Mouse (Mus musculus) lung, postnatal 4 days (tissue): Measurements from ENCODE around the gene Arg1.

Source experiments
- DNase-seq, 2 experiments: peaks; one replicate each; pipeline ENCODE4 v3.0.0; 2021

The Arg1 gene

GRCm38 (mm10) chr10:24926962-24927720 lies at the start of gene Arg1:
TSS of gene Arg1 (minus strand) at chr10:24927484.
- no peak for DNase-seq

- no peak for DNase-seq
These were observed 46.7 kb upstream of the Arg1 start for GRCm38 (mm10) chr10:24973845-24974514.

- DNase-seq, result no peak
These were observed 46.1 kb upstream of the Arg1 start for GRCm38 (mm10) chr10:24973385-24973784.

DNA sequence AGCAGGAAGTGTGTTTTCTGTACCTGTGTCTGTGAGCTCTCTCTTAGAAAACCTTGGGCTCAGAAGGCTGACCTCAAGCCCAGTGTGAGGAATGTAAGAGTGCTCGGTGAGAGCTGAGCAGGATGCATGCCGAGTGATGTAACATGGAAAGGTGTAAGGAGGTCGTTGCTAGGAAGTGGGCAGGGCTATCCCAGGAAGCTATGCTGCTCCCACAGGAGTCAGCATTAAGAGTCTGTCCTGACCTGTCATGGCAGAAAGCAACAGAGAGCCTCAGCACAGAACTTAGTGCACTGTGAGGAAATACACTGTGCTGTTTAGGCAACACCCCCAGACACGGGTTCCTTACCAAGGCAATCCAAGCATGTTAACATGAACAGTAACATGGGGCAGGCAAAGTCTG lies 45.6 kb upstream of the Arg1 start:
- peak in 1 of 2 experiments; percentile 33 for DNase-seq

DNA sequence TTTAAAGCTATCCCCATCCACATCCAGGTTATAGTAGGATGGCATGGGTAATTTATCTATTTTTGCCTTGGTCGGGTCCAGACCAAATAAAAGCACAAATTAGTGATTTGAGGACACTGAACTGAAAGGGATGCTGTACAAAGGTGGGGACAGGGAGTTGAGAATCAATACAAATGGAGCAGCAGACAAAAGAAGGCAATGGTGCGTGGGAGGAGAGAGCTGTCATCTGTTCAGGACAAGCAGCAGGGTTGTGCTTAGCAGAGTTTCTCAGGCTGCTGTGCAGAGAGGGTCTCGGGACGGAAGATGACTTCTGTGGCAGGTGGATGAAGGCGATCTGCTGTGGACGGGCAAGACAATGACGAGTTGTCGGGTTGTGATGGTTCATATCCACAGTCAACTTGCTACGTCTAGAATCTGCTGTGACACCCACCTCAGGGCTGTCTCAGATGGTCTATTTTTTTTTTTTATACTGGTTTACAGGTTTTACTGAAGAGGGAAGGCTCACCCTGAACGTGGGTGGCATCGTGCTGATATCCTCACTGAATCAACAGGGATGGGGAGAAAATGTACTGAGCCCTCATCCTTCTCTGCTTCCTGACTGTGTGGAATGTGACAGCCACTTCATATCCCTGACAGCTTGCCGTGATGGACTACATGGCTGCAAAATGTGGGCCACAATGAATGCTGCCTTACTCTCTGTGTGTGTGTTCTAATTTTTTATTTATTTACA lies 38.7 kb upstream of the Arg1 start:
- no peak for DNase-seq

DNA sequence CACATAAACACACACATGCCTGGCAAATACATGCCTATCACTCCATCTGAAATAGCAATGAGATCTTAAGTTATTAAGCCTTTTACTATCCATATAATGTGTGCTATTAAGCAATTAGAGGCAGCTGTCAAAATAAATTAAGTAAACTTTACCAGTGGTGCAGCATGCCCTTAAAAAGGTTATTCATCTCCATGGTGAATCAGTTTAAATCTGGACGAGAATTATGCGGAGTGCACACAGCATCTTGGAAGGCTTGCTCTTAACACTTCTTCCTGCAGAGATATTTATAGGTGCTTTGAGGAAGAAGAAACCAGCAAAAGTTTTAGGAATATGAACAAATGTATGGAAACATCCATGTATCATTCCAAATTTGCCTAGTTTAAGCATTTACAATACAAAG lies 34.6 kb upstream of the Arg1 start:
- no peak for DNase-seq

- no peak for DNase-seq
These were observed 33.8 kb upstream of the Arg1 start for GRCm38 (mm10) chr10:24961112-24961511.

GRCm38 (mm10) chr10:24959043-24959916 lies 32.0 kb upstream of the Arg1 start:
- DNase-seq, result peak; percentile 29 to 45

DNA sequence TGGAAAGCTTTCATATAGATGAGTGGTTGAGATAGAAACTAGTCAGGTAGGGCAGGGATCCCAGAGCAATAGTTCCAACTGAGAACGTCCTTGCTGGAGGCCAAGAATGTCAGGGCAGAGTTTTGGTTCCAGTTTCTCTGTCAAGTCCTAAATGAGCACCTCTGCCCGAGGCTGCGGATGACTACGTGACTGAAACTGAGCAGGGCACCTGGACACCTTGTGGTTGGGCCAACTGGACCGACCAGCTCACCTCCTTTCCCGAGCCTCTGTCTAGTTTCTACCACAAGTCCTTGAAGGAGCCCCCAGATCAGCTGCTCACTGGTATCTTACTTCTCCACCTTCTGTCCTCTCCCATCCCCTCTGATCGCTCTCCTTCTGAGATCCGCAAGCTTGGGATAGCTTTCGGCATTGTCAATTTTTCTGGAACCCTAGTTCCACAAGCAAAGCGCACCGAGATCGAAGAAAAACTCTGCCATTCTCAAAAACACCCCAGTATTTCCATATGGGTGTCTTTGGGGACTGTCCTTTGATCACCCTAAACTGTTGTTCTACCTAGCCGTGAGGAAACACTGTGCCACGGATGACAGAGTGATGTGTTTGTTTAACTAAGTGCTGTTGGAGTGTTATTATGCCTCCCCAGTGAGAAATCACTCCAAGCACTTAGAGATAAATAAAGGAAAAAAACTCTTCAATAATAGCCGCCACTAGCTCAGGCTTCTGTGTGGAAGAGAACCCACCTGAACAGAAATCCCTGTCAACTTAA lies 31.2 kb upstream of the Arg1 start:
- no peak for DNase-seq

DNA sequence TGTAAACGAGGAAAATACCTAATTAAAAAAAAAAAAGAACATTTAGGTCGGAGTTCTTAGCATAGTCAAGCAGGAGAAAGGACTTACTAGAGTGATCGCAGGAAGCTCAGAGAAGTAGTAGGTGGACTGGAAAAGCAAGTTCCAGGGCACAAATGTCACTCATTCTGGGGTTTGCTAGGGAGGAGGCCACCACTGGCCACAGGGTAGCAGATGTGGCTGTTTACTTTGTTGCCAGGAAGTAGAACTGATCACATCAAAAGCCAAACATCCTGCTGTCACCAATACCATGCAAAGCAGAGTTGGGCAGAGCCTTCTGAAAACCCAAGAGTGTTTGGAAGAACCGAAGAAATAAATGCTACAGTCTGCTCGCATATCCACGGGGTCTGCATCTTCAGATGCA lies 26.6 kb upstream of the Arg1 start:
- no peak for DNase-seq

DNA sequence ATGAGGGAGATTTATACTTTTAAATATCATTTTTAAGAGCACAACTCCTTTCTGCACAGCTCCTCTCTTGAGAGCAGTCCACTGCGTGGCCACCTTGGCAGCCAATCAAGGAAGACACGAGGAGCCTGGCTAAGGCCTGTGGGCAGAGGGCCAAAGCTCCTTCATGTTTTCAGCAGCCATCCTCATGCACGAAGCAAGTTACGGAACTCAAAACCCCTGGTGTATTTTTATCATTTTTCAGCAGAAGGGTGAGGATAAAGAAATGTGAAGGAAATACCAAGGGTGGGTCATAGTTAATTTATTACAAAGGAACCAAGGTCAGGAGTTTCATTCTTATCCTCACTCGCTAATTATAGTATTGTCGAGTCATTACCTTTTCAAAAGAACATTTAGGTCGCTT lies 25.3 kb upstream of the Arg1 start:
- DNase-seq, result peak; percentile 22 to 52

DNA sequence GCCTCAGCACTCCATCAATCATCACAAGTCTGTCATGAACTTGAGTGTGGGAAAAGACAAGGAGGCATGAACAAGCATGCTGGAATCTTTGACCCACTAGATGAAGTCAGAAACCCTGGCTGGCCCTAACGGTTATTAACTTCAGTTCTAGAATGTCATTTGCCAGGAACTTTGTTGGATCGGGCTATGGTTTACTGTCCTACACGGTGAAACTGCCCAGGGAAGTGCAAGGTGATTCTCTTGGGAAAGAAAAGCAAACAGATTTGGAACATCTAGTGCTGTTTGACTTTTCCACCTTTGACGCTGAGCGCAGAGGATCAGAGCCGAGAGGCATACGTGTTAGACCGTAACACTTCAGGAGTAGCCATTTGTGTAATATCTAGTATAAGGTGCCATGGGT lies 24.3 kb upstream of the Arg1 start:
- no peak for DNase-seq

GRCm38 (mm10) chr10:24950223-24950622 lies 22.9 kb upstream of the Arg1 start:
- no peak for DNase-seq

DNA sequence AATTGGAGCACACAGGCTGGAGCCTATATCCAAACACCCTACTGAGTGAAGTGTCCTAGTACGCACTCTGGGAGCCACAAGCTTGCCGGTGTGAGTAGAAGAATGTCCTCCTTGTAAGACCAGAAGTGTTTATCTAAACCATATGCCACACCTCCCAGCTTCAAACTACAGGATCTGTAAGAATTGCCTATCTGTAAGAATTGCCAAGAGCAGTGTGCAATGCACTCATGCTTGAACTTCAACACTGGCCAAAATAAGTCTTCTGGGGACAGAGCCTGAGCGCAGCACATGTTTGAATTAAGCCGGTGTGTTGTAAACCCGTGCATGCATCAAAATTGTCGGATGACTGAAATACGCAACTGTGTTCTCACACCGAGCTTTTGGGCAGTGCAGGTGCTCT lies 21.0 kb upstream of the Arg1 start:
- peak; percentile 15 to 38 for DNase-seq

DNA sequence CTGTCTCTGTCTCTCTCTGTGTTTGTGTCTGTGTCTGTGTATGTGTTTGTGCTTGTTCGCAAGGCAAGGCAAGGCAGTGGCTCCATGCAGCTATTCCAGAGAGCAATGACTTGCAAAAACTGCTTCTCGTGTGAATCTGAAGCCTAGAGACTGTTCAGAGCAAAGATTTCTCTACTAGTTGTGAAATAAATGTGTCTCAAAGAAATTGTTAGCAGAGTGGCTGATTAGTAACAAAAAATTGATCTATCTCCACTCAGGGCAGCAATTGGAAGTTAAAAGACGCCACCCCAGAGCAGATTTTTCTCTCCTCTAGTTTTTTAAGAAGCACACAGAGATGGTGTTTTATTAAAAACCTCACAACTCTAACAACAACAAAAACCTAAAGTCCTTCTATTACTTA lies 20.6 kb upstream of the Arg1 start:
- DNase-seq, result no peak

GRCm38 (mm10) chr10:24930143-24930542 lies 2.9 kb upstream of the Arg1 start:
- peak in 1 of 2 experiments; percentile 25 for DNase-seq

GRCm38 (mm10) chr10:24928072-24928471 lies 788 bp upstream of the Arg1 start:
- peak in 1 of 2 experiments; percentile 18 for DNase-seq

DNA sequence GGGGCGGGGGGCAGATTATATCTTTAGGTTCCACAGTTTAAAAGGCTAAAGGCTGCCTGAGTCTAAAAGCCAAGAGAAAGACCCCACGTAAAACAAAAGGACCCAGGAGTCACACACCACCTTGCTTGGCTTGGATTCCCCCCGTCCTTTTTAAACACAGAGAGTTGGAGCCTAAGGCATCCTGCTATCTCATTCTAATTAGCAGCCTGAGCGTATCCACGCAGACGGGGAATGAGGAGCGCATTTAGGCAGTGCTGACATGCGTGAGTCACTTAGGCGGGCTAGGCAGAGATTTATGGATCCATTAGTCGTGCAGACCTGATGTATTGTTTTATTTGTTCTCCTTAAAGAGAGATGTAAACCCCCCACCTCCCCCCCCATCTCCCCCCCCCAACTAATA lies 904 bp downstream of the Arg1 start:
- DNase-seq, result no peak

- DNase-seq, result no peak
These were observed 3.0 kb downstream of the Arg1 start for GRCm38 (mm10) chr10:24924296-24924695.

- no peak for DNase-seq
These were observed 4.3 kb downstream of the Arg1 start for GRCm38 (mm10) chr10:24922977-24923376.

DNA sequence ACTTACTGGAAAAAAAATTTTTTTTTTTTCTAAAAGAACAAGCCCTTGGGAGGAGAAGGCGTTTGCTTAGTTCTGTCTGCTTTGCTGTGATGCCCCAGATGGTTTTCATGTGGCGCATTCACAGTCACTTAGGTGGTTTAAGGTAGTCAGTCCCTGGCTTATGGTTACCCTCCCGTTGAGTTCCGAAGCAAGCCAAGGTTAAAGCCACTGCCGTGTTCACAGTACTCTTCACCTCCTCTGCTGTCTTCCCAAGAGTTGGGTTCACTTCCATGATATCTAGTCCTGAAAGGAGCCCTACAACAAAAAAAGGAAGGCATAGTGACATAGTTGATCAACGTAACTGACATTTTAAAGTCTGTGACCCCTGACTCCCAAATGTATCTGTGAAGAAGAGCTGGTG lies 11.8 kb downstream of the Arg1 start:
- no peak for DNase-seq

GRCm38 (mm10) chr10:24912576-24912975 lies 14.7 kb downstream of the Arg1 start:
- DNase-seq, result no peak
